Mouse (Mus musculus) spleen, adult 18-20 months (tissue): Measurements from ENCODE around the gene Mus81.

Experiments used
- DNase-seq, 2 experiments: peaks; one replicate each; pipeline ENCODE4 v3.0.0; 2022; ENCODE audit warnings: mixed read lengths in 2 of 2

Gene Mus81

DNA sequence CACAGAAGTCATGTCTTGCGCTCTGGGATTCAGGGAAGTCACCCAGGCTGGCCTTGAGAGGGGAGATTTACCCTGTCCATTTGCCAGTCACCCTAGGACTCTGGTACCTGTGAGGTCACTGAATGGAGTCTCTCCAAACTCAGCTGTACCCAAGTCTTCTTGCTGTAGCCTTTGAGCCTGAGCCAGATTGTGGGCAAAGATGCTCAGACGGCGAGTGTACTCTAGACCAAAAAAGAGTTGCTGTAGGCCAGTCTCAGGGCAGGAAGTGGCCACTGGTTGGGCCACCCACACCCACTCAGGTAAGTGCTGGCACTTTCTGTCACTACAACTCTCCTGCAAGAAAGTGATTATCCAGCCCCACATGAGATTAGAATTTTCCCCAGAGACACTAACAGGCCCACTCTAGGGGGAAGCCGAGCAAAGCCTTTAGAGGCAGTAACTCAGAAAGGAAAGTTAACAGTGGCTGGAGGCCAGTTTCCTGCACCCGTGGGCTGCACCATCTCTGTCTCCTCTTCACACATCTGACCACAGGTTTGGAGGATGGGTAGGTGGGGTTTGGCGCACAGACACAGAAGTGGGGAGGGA is 21.2 kb downstream of the Mus81 start:
- no peak for DNase-seq

- peak in 1 of 2 experiments; percentile 3 for DNase-seq
Measured at GRCm38 (mm10) chr19:5465037-5465436, 23.2 kb downstream of the Mus81 start.

GRCm38 (mm10) chr19:5463791-5464562 is 24.2 kb downstream of the Mus81 start:
- peak; percentile 23 to 58 for DNase-seq

GRCm38 (mm10) chr19:5463212-5463611 is 25.0 kb downstream of the Mus81 start:
- DNase-seq = peak in 1 of 2 experiments; percentile 7

DNA sequence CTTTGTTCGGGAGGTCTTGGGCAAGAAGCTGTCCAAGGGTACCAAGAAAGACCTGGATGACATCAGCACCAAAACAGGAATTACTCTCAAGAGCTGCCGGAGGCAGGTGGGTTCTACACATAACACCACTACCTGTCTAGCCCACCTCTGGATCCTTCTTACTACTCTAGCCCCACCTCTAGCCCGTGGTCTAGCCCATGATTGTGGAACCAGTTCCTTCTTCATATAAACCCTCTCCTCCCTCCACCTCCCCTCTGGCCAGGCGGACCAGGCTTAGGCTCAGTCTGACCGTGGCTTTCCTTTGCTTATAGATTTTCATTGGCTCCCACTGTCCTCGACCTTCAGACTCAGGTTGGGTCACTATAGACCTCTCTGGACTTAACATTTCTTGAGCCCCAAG is 26.8 kb downstream of the Mus81 start:
- no peak for DNase-seq

DNA sequence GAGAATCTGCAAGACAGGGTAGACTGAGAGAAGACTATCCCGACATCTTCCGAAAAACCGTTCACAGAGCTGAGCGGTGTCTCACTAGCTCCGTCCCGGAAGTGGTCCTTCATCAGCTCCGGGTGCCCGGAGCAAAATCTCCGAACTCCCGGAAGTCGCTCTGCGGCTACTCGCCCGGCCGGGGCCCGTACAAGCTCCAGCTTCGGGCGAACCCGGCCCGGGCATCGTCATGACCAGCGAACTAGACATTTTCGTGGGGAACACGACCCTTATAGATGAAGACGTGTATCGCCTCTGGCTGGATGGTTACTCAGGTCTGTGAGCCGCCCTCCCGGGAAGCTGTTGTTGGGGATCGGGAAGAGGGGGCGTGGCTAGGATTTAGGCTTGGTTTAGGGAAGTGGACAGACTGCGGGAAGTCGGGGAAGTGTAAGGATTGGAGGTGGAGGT is 27.7 kb downstream of the Mus81 start, which contains the start of gene Fibp:
TSS of gene Fibp (plus strand) at position 151 of the 447 bp plus-strand sequence.
- DNase-seq = peak; percentile 68 to 83

DNA sequence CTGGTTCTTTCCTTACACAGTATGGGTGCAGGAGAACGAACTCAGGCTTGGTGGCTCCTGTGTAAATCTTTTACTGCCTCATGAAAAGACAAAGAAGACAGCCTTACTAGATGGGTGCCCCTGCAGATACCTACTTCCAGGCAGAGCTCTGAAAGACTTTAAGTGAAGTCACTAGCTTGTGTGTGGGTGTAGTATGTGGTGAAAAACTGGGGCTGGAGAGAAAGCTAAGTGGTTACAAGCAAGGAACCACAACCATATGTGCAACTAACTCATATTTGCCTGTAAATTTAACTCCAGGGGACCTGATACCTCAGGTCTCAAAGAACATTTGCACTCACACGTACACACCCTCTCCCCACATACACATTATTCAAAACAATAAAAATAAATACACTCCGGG is 28.3 kb downstream of the Mus81 start:
- no peak for DNase-seq

DNA sequence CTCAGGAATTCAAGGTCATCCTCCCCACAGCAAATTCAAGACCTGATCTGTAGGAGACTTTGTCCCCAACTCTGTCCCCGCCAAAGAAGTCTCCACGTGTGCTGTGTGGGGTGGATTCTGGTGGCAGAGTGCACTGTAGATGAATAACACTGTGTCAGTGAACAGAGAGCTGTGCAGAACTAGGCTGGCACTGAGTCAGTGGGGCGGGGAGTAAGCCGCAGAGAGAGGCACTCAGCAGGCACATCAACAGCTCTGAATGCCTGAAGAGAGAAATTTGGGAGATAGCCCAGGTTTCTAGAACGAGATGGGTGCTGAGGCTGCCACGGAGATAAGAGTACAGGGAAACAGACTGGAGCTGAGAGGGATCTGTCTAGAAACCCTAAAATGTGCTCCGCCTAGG is 29.2 kb downstream of the Mus81 start:
- no peak for DNase-seq

- DNase-seq = no peak
Measured at GRCm38 (mm10) chr19:5457746-5458442, 30.3 kb downstream of the Mus81 start, which contains the start of gene Ccdc85b. Gene Ccdc85b (minus strand): TSS chr19:5457894.

GRCm38 (mm10) chr19:5456922-5457745 is 31.1 kb downstream of the Mus81 start:
- DNase-seq = peak; percentile 87 to 95

DNA sequence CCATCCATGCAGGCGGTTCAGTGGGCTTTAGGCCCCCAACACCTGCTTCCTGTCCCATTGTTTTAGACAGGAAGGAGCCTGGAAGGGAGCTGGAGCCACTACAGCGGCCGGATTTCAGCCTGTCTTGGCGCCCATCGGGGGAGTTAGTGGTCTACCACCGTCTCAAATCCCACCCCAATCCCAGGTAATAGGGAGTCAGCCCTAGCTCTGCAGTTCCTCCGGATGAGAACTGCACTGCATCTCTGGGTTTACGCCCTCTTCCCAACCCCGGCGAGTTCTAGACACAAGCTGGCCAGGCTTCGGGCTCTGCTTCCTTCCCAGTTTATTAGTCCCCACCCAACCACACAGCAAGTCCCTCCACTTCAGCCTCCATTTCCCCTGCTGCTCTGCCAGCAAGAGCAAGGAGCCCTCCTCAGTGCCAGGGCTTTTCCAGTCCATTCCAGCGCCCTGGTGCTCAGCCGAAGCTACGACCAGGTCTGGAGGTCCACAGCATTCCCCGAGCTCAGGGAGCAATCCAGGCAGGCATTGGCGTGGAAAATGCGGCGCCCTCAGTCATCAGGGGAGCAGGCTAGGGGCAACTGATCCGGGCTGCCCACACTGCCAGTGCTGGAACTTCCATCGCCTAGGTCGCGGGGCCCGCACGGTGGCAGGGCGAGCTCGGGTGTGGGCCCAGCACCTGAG is 31.8 kb downstream of the Mus81 start:
- no peak for DNase-seq

DNA sequence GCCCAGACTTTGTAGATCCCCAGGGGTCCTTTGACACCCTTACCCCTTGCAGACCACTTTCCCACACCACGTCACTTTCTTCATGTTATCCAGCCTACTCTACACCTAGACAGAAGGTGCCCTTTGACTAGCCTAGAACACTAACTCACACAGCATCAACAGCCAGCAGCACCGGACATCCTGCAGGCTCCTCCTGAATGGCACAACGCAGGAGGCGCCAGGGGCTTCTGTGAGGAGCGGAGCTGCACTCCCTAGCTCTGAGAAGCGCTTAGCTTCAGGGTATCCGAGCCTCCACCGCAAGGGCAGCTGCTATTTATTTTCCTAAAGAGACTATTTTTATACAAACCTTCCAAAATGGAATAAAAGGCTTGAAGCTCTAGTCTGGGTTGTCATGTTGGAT is 32.6 kb downstream of the Mus81 start:
- DNase-seq = no peak

- DNase-seq = no peak
Measured at GRCm38 (mm10) chr19:5455037-5455436, 33.2 kb downstream of the Mus81 start.

GRCm38 (mm10) chr19:5451766-5452165 is 36.4 kb downstream of the Mus81 start:
- no peak for DNase-seq

DNA sequence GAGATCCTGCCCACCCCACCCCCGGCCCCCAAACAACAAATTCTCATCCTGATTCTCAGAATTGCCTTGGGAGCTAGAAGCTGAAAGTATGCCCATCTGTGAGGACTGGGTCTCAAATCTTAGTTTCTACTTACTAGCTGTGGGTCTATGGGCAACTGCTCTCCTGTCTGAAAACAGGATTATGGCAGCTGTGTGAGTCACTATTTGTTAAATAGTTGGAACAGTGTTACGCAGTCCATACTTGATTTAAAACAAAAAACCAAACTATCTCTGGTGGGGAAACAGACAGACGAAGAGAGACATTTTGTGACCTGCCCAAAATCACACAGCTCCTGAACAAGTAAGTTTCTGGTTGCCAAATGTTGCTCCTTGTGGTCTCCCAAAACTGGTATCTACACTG is 38.5 kb downstream of the Mus81 start:
- no peak for DNase-seq

DNA sequence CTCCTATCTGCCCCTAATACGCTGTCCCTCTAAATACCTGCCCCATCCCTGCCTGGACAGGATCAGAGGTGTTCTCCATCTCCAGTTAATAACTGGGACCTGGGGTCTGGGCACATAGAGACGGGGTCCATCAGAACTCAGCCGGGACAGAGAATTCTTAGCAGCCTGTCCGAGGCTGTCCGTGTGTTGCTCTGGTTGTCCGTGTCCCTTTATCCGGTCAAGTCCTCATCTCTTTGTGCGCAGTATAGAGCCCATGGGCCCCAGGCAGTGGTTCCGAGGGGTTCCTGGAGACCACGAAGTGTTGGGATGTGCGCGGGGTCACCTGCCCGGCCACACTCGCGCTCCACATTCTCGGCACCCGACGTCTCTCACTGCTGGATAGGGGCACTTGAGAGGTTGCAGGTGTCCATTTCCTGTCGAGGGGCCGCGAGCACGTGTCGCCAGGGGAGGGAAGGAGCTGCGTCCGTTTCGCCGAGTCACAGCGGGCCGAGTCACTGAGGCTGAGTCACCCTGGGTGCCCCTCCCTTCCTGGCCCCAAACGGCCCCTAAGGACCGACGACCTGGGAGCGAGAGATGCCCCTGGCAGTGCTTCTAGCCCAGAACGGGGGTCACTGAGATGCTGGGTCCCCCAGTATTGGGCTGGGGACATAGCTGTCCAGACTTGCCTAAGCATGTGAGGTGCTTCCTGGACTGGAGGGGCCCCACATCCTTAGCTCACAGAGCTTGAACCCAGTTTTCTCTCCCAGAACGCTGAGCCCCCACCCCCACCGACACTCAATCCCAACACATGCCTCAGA is 39.6 kb downstream of the Mus81 start:
- no peak for DNase-seq

DNA sequence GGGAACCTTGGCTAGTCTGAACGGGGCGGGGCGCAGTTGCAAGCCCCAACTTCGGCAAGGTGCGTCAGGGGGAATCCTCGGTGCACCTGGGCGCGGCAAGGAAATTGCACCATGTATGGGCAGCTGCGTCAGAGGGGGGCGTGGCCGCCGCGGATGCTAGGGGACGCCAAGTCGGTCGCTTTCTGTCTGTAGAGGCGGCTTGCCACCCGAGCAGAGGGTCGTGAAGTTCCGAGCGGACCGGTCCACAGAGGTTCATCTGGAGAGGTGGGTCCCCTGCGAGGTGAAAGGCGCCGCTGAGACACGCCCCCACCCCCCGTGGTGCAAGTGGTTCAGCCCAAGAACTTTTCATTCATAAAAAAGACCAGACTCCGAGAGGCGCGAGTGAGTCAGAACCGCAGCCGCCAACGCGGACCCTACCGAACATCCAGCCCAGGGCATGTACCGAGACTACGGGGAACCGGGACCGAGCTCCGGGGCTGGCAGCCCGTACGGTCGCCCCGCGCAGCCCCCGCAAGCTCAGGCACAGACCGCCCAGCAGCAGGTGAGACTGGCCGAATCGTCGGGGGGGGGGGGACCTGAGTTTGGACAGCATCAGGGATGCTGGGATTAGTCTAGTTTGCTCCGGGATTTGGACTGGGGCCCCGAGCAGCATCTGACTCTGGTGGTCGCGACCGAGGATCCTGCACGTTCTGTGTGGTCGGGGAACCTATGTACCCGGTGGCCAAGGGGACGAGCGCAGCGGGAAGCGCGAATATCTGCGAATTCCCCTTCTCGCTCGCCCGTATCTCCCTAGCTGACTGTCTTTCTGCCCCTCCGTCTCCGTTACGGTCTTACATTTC is 40.5 kb downstream of the Mus81 start, which contains the start of gene Fosl1:
TSS of gene Fosl1 (plus strand) at position 33 of the 839 bp plus-strand sequence.
- DNase-seq = peak; percentile 66 to 80

DNA sequence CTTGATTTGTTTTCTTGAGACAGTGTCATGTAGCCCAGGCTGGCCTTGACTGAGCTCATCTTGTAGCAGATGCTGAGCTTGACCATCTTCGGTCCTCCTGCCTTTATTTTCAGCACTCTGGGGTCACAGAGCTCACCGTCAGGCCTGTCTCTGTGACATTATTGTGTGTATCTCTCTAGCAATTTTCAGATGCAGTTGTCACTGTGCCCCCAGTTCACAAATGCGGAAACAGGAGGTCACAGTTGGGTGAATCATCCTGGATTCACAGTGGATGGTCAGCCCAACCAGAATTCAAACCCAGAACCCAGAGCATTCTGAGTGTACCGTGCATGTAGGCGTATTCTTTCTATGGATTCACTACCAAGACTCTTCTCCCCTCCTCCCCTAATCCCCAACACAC is 42.5 kb downstream of the Mus81 start:
- no peak for DNase-seq

DNA sequence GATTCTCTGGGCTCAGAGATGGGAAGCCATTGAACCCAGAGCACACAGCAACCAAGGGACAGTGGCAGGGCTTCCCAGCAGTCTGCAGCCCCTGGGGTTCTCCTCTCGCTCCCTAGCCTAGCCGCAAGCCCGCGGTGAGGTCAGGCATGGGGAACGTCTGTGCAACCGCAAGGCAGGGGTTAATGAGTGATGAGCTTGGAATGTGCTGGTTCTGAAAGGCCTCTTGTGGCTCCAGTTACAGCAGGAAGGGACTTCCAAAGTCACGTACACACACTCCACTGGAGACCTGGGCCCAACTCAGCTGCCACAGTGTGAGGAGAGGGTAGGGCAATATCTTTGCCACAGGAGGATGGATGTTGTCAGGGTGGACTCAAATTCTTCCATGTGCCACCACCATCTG is 43.2 kb downstream of the Mus81 start:
- no peak for DNase-seq

DNA sequence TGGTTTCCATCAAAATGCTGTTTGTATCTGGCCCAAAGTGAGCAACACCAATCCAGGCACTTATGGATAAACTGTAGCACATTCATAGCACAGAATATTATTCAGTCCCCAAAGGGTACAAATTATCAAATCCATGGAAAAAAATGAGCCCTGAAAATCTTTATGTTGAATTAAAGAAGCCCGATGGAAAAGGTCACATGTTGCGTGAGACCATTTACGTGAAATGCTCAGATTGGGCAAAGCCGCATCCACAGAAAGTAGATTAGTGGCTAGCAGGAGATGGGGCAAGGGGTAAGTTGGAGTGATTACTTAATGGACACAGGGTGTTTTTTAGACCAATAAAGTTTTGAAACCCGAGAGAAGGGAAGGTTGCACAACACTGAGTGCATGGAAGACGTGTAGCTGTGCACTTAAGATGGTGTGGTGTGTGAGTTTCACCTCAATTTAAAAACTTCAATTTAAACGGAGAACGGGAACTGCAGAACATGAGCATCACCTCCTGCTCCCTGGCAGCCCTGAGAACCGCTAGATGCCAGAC is 43.8 kb downstream of the Mus81 start:
- DNase-seq = no peak
